Mouse (Mus musculus) midbrain, embryonic 16.5 days (tissue): Measurements from ENCODE around the gene Zkscan14. TPM values are rescaled to one million over a fixed set of nuclear protein-coding genes. Genes with fewer than 3 reads are reported as not detected.
"Not testable (repeated sequence)": the region's sequence is repeated elsewhere in the genome, so short reads cannot be mapped to it uniquely, and the experiment has no call there.

ENCODE experiments used
- ATAC-seq: fragments of 200-750 bp; cut with Nextera tagmentation; 2 replicates; pipeline ENCODE4 v1.8.0; 2017; ENCODE audit warnings: moderate TSS enrichment
- H3K27ac ChIP-seq: fragments of 300-500 bp; sonication (generic); 2 replicates; pipeline ENCODE4 v1.5.1; 2014; ENCODE audit warnings: mild to moderate bottlenecking, low read length, mixed read lengths
- H3K27me3 ChIP-seq: fragments of 300-500 bp; sonication (generic); 2 replicates; pipeline ENCODE4 v1.6.1; 2014; ENCODE audit warnings: low read depth, low read length, mixed read lengths; ENCODE audit not compliant: control insufficient read depth, insufficient read depth
- H3K36me3 ChIP-seq: fragments of 300-500 bp; sonication (generic); 2 replicates; pipeline ENCODE4 v1.6.1; 2014; ENCODE audit warnings: mild to moderate bottlenecking, low read length, moderate library complexity, mixed read lengths; ENCODE audit not compliant: control insufficient read depth, insufficient read depth
- H3K4me1 ChIP-seq: fragments of 300-500 bp; sonication (generic); 2 replicates; pipeline ENCODE4 v1.6.1; 2014; ENCODE audit warnings: mild to moderate bottlenecking, low read length, mixed read lengths; ENCODE audit not compliant: control insufficient read depth, insufficient read depth
- H3K4me2 ChIP-seq: fragments of 300-500 bp; sonication (generic); 2 replicates; pipeline ENCODE4 v1.6.1; 2014; ENCODE audit warnings: mild to moderate bottlenecking, low read length, mixed read lengths
- H3K4me3 ChIP-seq: fragments of 300-500 bp; sonication (generic); 2 replicates; pipeline ENCODE4 v1.5.1; 2014; ENCODE audit warnings: low read depth, mild to moderate bottlenecking, low read length, moderate library complexity, mixed read lengths
- H3K9ac ChIP-seq: fragments of 300-500 bp; sonication (generic); 2 replicates; pipeline ENCODE4 v1.6.1; 2014; ENCODE audit warnings: low read depth, low read length, mixed read lengths
- H3K9me3 ChIP-seq: fragments of 300-500 bp; sonication (generic); replicated peaks from 2 replicates; pipeline ENCODE4 v1.6.1; 2014; ENCODE audit warnings: mild to moderate bottlenecking, low read length, mixed read lengths; ENCODE audit not compliant: control insufficient read depth, poor library complexity, severe bottlenecking
- WGBS: fragments of 180-500 bp; shearing (Covaris S2); extraction: QIAGEN DNeasy Blood & Tissue Kit; methylation state at CpG from one replicate; pipeline ENCODE4 v1.1.7; 2014; 5-methylcytosine and 5-hydroxymethylcytosine counted together
- polyA plus RNA-seq: library from polyadenylated mRNA; unstranded; fragments of >200 nt; fragmentation: Nextera tagmentation; extraction: Ambion mirVana; gene quantifications from 2 replicates; pipeline ENCODE4 v1.2.1, GENCODE M21; 2015

The Zkscan14 gene
- 14.9 and 15.1 TPM in 2 replicates for polyA plus RNA-seq

DNA sequence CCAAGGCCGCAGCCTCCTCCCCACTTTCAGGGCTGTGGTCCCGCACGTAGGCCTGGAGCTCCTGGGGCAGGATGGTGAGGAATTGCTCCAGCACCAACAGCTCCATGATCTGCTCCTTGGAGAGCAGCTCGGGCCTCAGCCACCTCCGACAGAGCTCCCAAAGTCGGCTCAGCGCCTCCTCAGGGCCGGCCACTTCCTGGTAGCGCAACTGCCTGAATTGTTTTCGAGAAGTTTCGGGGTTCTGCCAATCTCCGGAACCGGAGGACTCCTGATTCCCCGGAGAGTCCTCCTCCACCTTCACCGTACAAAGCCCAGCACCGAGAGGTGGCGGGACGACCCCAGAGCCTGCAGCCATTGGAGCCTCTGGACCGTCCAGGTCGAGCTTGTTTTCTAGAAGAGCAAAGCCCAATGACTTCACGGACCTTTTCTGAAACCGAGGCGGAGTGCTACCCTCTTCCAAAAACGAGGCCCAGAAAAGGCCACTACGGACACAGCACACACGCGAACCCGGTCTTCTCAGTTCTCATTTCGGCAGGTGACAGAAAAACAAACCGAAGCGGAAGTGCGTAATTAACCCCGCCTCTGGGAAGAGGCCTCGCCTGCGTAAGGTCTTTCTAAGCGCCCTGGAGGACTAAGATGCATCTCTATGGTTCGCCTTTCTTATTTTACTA lies at the start of gene Zkscan14:
TSS of gene Zkscan14 (minus strand) at position 548 of the 671 bp plus-strand sequence.
- peak within 1 kb of the TSS; percentile 84 for H3K4me3 ChIP-seq
- H3K4me2 ChIP-seq, result peak within 1 kb of the TSS; percentile 94
- ATAC-seq, result 0 out of 2 replicates have a peak, but pooled peaks have one; percentile 8
- peak within 1 kb of the TSS; percentile 73 for H3K27ac ChIP-seq
- no peaks in the 10 kb centered on the region for H3K27me3 ChIP-seq
- peaks cover 3% of the 10 kb centered on the region; the same call in 1 of the 2 replicates for H3K36me3 ChIP-seq
- 3% methylated on average over 37 of the region's 37 CpGs for WGBS
- H3K9me3 ChIP-seq, result no peaks in the 10 kb centered on the region
- peak within 1 kb of the TSS; percentile 84 for H3K9ac ChIP-seq
- H3K4me1 ChIP-seq, result peaks cover 23% of the 10 kb centered on the region

DNA sequence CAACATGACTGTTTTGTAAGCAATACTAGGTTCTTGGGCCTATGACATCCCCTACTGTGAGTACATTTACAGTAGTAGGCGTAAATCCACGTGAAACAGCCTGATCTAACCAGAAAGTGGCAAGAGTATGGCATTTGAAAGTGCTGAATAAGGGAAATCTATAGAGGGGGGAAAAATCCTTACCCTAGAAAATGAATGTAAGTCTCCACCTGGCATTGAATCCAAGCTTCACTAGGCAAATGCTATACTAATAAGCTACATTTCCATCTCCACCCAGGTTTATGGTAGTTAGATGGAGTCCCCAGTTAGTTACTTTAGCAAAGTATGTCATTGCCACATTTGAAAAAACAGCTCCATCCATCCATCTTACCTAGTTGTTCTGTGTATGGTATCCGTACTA lies 47.9 kb upstream of the Zkscan14 start:
- no peaks in the 10 kb centered on the region for H3K4me1 ChIP-seq
- H3K9me3 ChIP-seq, result no peaks in the 10 kb centered on the region
- H3K4me3 ChIP-seq, result no peak overlapping the region
- no peak overlapping the region for H3K27ac ChIP-seq
- peaks cover 17% of the 10 kb centered on the region; the same call in 1 of the 2 replicates for H3K36me3 ChIP-seq
- H3K4me2 ChIP-seq, result no peak overlapping the region
- WGBS, result 93% methylated on average over 3 of the region's 3 CpGs
- ATAC-seq, result no peak
- H3K27me3 ChIP-seq, result no peaks in the 10 kb centered on the region
- H3K9ac ChIP-seq, result no peak overlapping the region

DNA sequence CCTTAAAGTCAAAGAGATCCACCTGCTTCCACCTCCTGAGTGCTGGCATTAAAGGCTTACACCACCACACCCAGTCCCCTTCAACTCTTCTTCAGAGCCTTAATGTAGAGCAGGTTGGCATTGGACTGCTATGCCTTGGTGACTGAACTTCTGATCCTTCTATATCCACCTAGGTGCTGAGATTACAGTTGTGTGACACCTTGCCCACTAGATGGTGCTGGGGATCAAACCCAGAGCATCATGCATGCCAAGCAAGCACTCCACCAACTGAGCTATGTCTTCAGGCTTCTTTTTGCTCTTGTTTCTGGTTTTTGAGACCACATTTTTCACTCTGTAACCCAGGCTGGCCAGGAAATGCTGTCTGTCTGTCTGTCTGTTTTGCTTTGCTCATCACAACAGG lies 33.0 kb upstream of the Zkscan14 start:
- Histone ChIP-seq H3K27ac (no peak overlapping the region), H3K9ac (no peak overlapping the region), H3K27me3 (no peaks in the 10 kb centered on the region), H3K4me1 (peaks cover 15% of the 10 kb centered on the region), H3K4me2 (no peak overlapping the region), H3K36me3 (peaks cover 20% of the 10 kb centered on the region), H3K9me3 (no peaks in the 10 kb centered on the region), H3K4me3 (no peak overlapping the region)
- ATAC-seq, result no peak

DNA sequence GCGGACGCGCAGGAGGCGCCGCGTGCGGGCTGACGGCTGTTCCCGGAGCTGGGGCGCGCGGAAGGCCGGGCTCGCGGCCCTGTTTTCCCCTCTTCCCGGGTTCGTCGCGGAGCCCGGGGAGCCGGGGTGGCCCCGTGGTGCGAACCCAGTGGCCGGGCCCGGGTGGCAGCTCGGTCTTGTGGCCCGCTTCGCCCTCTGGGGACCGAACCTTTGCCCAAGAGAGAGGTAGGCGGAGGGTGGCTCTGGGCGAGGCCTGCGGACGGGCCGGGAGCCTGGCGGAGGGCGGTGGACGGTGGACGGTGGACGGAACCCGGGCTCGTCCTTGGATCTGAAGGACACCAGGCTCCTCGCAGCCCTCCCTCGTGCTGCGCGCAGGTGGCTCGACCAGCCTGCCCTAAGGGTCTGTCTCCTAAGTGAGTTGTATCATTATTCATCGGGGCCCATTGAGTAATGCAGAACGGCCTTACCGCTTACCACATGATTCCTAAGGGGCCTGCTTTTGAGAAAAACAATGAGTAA lies 30.3 kb upstream of the Zkscan14 start:
- ATAC-seq, result peak; percentile 82
- peak overlapping the region; percentile 100 for H3K4me3 ChIP-seq
- no peaks in the 10 kb centered on the region for H3K9me3 ChIP-seq
- peaks cover 15% of the 10 kb centered on the region for H3K4me1 ChIP-seq
- no peaks in the 10 kb centered on the region for H3K27me3 ChIP-seq
- H3K9ac ChIP-seq, result peak overlapping the region; percentile 98
- H3K27ac ChIP-seq, result peak overlapping the region; percentile 90
- WGBS, result under 1% methylated on average over 49 of the region's 49 CpGs
- peaks cover 5% of the 10 kb centered on the region for H3K36me3 ChIP-seq
- H3K4me2 ChIP-seq, result peak overlapping the region; percentile 89

DNA sequence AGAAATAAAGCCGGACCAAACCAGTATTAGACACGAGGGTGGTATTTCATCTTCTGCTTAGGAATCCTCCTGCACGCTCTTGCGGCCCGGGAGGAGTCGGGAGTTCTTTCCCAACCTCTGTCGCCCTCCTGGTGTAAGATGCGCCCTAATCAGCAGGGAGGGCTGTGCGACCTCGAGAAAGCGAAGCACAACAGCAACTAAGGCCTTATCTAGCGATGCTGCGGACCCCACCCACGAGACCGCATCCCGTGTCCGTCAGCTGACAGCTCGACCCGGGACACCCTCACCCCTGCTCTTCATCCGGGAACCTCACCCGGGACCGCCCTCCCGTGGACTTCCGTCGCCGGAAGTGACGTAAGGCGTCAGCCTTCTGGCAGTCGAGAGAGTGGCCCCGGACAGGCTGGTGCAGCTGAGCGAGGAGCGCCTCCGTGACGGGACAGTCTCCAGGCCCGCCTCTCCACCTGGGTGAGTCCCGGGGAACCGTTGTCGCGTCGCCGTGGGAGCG lies 29.8 kb upstream of the Zkscan14 start, which contains the start of gene Zfp655:
TSS of gene Zfp655 (plus strand) at position 349 of the 505 bp plus-strand sequence.
- Histone ChIP-seq H3K4me3 (peak within 1 kb of the TSS; percentile 100), H3K9me3 (no peaks in the 10 kb centered on the region), H3K4me1 (peaks cover 15% of the 10 kb centered on the region), H3K9ac (peak within 1 kb of the TSS; percentile 98), H3K4me2 (peak within 1 kb of the TSS; percentile 89), H3K36me3 (peaks cover 4% of the 10 kb centered on the region), H3K27me3 (no peaks in the 10 kb centered on the region), H3K27ac (peak within 1 kb of the TSS; percentile 90)
- peak; percentile 98 for ATAC-seq
- under 1% methylated on average over 42 of the region's 42 CpGs for whole genome bisulfite sequencing

DNA sequence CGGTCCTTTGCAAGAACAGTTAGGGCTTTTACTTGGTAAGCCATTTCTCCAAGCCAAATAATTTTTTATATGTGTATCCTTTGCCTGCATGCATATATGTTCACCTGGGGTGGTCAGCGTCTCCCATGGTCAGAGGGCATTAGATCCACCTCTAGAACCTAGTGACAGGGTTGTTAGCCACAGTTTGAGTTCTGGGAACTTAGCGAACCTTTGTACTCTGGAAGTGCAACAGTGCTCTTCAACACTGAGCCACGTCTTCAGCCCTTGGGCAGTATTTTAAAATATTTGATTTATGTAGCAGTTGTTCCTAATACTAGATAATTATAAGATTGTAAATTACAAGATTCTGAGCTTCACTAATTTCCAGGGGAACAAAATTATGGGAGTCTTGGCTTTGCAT lies 29.0 kb upstream of the Zkscan14 start:
- Histone ChIP-seq H3K4me3 (peak overlapping the region; percentile 100; the same call in 1 of the 2 replicates), H3K4me2 (peak overlapping the region; percentile 89), H3K27ac (no peak overlapping the region; the same call in none of the 2 replicates), H3K4me1 (peaks cover 15% of the 10 kb centered on the region), H3K27me3 (no peaks in the 10 kb centered on the region), H3K36me3 (peaks cover 4% of the 10 kb centered on the region), H3K9ac (peak overlapping the region; percentile 98; the same call in 1 of the 2 replicates), H3K9me3 (no peaks in the 10 kb centered on the region)
- ATAC-seq, result no peak
- WGBS, result 90% methylated on average over 4 of the region's 4 CpGs

DNA sequence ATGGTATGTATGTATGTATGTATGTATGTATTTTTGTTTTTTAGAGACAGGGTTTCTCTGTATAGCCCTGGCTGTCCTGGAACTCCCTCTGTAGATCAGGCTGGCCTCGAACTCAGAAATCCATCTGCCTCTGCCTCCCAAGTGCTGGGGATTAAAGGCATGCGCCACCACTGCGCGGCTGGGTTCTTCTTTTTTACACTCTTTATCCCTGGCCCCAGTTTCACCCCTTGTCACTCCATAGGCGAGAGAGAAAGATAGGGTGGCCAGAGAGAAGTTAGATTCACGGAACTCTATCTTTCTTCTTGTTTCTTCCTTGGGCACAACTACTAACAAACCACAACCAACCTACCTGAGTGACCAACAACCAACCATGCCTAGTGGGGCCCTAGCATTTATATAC lies 27.6 kb upstream of the Zkscan14 start:
- H3K9ac ChIP-seq, result not testable (repeated sequence)

DNA sequence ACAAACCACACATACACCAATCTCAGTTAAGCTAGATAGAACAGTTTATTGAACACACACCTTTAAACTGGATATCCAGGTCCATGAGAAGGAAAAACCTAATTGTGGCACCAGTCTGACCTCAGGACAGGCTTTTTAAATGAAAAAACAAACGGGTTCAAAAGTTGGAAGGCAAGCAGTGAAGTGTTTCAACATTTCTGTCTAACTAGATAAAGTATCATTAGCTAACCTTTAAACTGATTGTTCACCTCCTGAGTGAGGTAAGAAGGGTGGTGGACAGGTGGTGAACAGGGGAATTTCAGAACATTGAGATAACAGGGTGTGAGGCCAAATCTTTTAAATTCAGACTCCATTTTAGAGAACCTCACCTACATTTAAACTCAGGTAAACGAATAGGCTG lies 24.8 kb upstream of the Zkscan14 start:
- H3K4me1 ChIP-seq, result peaks cover 6% of the 10 kb centered on the region
- no peak for ATAC-seq
- no peak overlapping the region for H3K9ac ChIP-seq
- no peaks in the 10 kb centered on the region for H3K9me3 ChIP-seq
- no peaks in the 10 kb centered on the region for H3K27me3 ChIP-seq
- H3K4me2 ChIP-seq, result no peak overlapping the region
- no peak overlapping the region for H3K27ac ChIP-seq
- WGBS, result 50% methylated on average over 2 of the region's 2 CpGs
- peaks cover 8% of the 10 kb centered on the region for H3K36me3 ChIP-seq
- no peak overlapping the region for H3K4me3 ChIP-seq

More for the DNA sequence above, 27.6 kb upstream of the Zkscan14 start:
- not testable (repeated sequence) for H3K4me3 ChIP-seq, ATAC-seq, H3K9me3 ChIP-seq, H3K27me3 ChIP-seq, H3K4me2 ChIP-seq, H3K27ac ChIP-seq, H3K36me3 ChIP-seq
- WGBS, result 81% methylated on average over 6 of the region's 6 CpGs
- H3K4me1 ChIP-seq, result peaks cover 15% of the 10 kb centered on the region

DNA sequence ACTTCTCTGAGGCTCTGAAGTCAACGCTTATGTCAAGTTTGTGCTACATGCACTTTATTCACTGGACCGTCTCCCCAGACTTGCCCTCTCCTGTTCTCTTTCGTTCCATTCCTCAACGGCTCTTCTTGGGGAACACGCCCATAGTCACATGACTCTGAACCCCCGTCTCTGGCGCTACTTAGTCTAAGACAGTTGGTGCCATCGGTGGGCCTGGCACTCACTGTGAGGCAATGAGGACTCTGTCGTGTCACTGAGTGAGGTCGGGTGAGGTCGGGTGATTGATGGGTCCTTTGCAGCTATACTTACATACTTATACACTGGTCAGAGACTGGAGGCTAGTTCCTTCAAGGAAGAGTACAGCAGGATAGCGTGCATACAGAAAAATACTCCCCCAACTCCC lies 21.7 kb upstream of the Zkscan14 start:
- H3K36me3 ChIP-seq, result peaks cover 25% of the 10 kb centered on the region
- H3K27me3 ChIP-seq, result no peaks in the 10 kb centered on the region
- H3K9me3 ChIP-seq, result no peaks in the 10 kb centered on the region
- no peak overlapping the region for H3K4me3 ChIP-seq
- WGBS, result 83% methylated on average over 12 of the region's 12 CpGs
- H3K4me1 ChIP-seq, result no peaks in the 10 kb centered on the region
- ATAC-seq, result no peak
- H3K4me2 ChIP-seq, result no peak overlapping the region
- H3K9ac ChIP-seq, result no peak overlapping the region
- no peak overlapping the region for H3K27ac ChIP-seq
